Mouse (Mus musculus) erythroblast, embryonic 14.5 days (primary cell): ENCODE results near the gene Zbtb39. TPM values are rescaled to one million over a fixed set of nuclear protein-coding genes. Genes with fewer than 3 reads are reported as not detected.
A peak's percentile ranks its signal among the peaks of the same experiment; 100 is the strongest.

Experiments
- H3K27me3 ChIP-seq: 2 replicates; pipeline ENCODE4 v1.6.1; 2012; ENCODE audit warnings: inconsistent platforms; ENCODE audit not compliant: control insufficient read depth
- H3K36me3 ChIP-seq: 2 replicates; pipeline ENCODE4 v1.6.1; 2012; ENCODE audit warnings: mild to moderate bottlenecking, inconsistent platforms; ENCODE audit not compliant: control insufficient read depth
- H3K4me1 ChIP-seq: 2 replicates; pipeline ENCODE4 v1.6.1; 2012; ENCODE audit warnings: inconsistent platforms; ENCODE audit not compliant: control insufficient read depth
- H3K4me3 ChIP-seq: replicated peaks from 2 replicates; pipeline ENCODE3; 2012; ENCODE audit warnings: moderate library complexity, mild to moderate bottlenecking, inconsistent platforms
- H3K9me3 ChIP-seq: 2 replicates; pipeline ENCODE4 v1.6.1; 2012; ENCODE audit warnings: low read length, inconsistent platforms, mixed read lengths; ENCODE audit not compliant: control insufficient read depth
- GATA1 ChIP-seq: IDR thresholded peaks from 2 replicates; pipeline ENCODE4 v1.6.1; 2012; ENCODE audit warnings: low read length, inconsistent platforms, mixed read lengths
- TAL1 ChIP-seq: IDR thresholded peaks from 3 replicates; pipeline ENCODE4 v1.6.1; 2012; ENCODE audit warnings: low read length, inconsistent platforms, mixed read lengths
- polyA plus RNA-seq: library from polyadenylated mRNA; stranded (reverse); fragments of >175 nt; gene quantifications from 2 replicates; pipeline ENCODE4 v1.2.3, GENCODE M21; 2012

The Zbtb39 gene
- 0.02 and 0.03 TPM in 2 replicates for polyA plus RNA-seq

GRCm38 (mm10) chr10:127739083-127739660 is at the start of gene Zbtb39:
TSS of gene Zbtb39 (plus strand) at chr10:127739538.
- H3K4me3 ChIP-seq = peak within 1 kb of the TSS; percentile 72
- peaks cover 29% of the 10 kb centered on the region for H3K9me3 ChIP-seq
- TF ChIP-seq GATA1 (no peak), TAL1 (no peak)
- peaks cover 32% of the 10 kb centered on the region for H3K36me3 ChIP-seq
- H3K4me1 ChIP-seq = peaks cover 58% of the 10 kb centered on the region
- H3K27me3 ChIP-seq = peaks cover 7% of the 10 kb centered on the region

GRCm38 (mm10) chr10:127691053-127691452 is 48.3 kb upstream of the Zbtb39 start:
- Histone ChIP-seq H3K4me3 (no peak overlapping the region), H3K9me3 (no peaks in the 10 kb centered on the region), H3K27me3 (no peaks in the 10 kb centered on the region), H3K36me3 (peaks cover 74% of the 10 kb centered on the region), H3K4me1 (peaks cover 16% of the 10 kb centered on the region)
- TF ChIP-seq GATA1 = no peak
- no peak for TF ChIP-seq TAL1

GRCm38 (mm10) chr10:127694636-127695035 is 44.7 kb upstream of the Zbtb39 start:
- Histone ChIP-seq H3K9me3 (no peaks in the 10 kb centered on the region), H3K4me1 (peaks cover 16% of the 10 kb centered on the region), H3K27me3 (no peaks in the 10 kb centered on the region), H3K4me3 (no peak overlapping the region), H3K36me3 (peaks cover 91% of the 10 kb centered on the region)
- TF ChIP-seq TAL1 (no peak), GATA1 (no peak)

GRCm38 (mm10) chr10:127695775-127696174 is 43.6 kb upstream of the Zbtb39 start:
- peaks cover 88% of the 10 kb centered on the region for H3K36me3 ChIP-seq
- no peaks in the 10 kb centered on the region for H3K27me3 ChIP-seq
- no peak overlapping the region for H3K4me3 ChIP-seq
- peaks cover 16% of the 10 kb centered on the region for H3K4me1 ChIP-seq
- H3K9me3 ChIP-seq = no peaks in the 10 kb centered on the region
- TF ChIP-seq TAL1 = no peak
- TF ChIP-seq GATA1 = no peak

GRCm38 (mm10) chr10:127698966-127699365 is 40.4 kb upstream of the Zbtb39 start:
- H3K36me3 ChIP-seq = peaks cover 61% of the 10 kb centered on the region
- H3K27me3 ChIP-seq = no peaks in the 10 kb centered on the region
- no peak for TF ChIP-seq TAL1
- no peak for TF ChIP-seq GATA1
- peaks cover 18% of the 10 kb centered on the region for H3K4me1 ChIP-seq
- no peak overlapping the region for H3K4me3 ChIP-seq
- no peaks in the 10 kb centered on the region for H3K9me3 ChIP-seq

- Histone ChIP-seq H3K27me3 (peaks cover 5% of the 10 kb centered on the region; the same call in 1 of the 2 replicates), H3K4me1 (peaks cover 6% of the 10 kb centered on the region), H3K4me3 (no peak overlapping the region), H3K9me3 (no peaks in the 10 kb centered on the region), H3K36me3 (peaks cover 20% of the 10 kb centered on the region)
- TF ChIP-seq TAL1 (no peak), GATA1 (no peak)
Observed at GRCm38 (mm10) chr10:127703299-127703698, 36.0 kb upstream of the Zbtb39 start.

- Histone ChIP-seq H3K4me1 (peaks cover 6% of the 10 kb centered on the region), H3K27me3 (peaks cover 7% of the 10 kb centered on the region; the same call in 1 of the 2 replicates), H3K36me3 (peaks cover 10% of the 10 kb centered on the region), H3K9me3 (no peaks in the 10 kb centered on the region), H3K4me3 (no peak overlapping the region)
- TF ChIP-seq TAL1 (no peak), GATA1 (no peak)
Observed at GRCm38 (mm10) chr10:127704293-127704692, 35.0 kb upstream of the Zbtb39 start.

- TF ChIP-seq TAL1 = no peak
- peaks cover 5% of the 10 kb centered on the region for H3K36me3 ChIP-seq
- peaks cover 7% of the 10 kb centered on the region; the same call in 1 of the 2 replicates for H3K27me3 ChIP-seq
- no peak within 1 kb of the TSS for H3K4me3 ChIP-seq
- no peaks in the 10 kb centered on the region for H3K9me3 ChIP-seq
- peaks cover 6% of the 10 kb centered on the region for H3K4me1 ChIP-seq
Observed at GRCm38 (mm10) chr10:127704766-127705220, 34.5 kb upstream of the Zbtb39 start, which contains the start of gene Myo1a. TSS of gene Myo1a (plus strand) at chr10:127705170.

- no peaks in the 10 kb centered on the region for H3K36me3 ChIP-seq
- H3K27me3 ChIP-seq = peaks cover 10% of the 10 kb centered on the region; the same call in 1 of the 2 replicates
- H3K4me3 ChIP-seq = no peak overlapping the region
- H3K4me1 ChIP-seq = peaks cover 6% of the 10 kb centered on the region
- TF ChIP-seq TAL1 (no peak), GATA1 (no peak)
- H3K9me3 ChIP-seq = no peaks in the 10 kb centered on the region
Observed at GRCm38 (mm10) chr10:127705783-127706182, 33.6 kb upstream of the Zbtb39 start.
